Mouse (Mus musculus) liver, embryonic 14.5 days (tissue): ENCODE measurements around the gene Exoc3l. TPM values are rescaled to one million over a fixed set of nuclear protein-coding genes. Genes with fewer than 3 reads are reported as not detected.

Experiments
- ATAC-seq: fragments of 200-750 bp; cut with Nextera tagmentation; 2 replicates; pipeline ENCODE4 v1.8.0; 2017; ENCODE audit warnings: moderate number of reproducible peaks, mild to moderate bottlenecking, moderate library complexity; ENCODE audit not compliant: insufficient read depth
- DNase-seq, 3 experiments: peaks; one replicate each; pipeline ENCODE4 v3.0.0-alpha.2; 2012 to 2013; ENCODE audit warnings: low read depth in 3 of 3, low spot score in 3 of 3
- H3K27ac ChIP-seq: fragments of 300-500 bp; sonication (generic); 2 replicates; pipeline ENCODE4 v1.5.1; 2014; ENCODE audit warnings: moderate library complexity, mild to moderate bottlenecking, control low read depth, inconsistent platforms
- H3K27me3 ChIP-seq: fragments of 300-500 bp; sonication (generic); 2 replicates; pipeline ENCODE4 v1.6.1; 2014; ENCODE audit warnings: mild to moderate bottlenecking, low read length, moderate library complexity; ENCODE audit not compliant: control insufficient read depth, insufficient read depth
- H3K36me3 ChIP-seq: fragments of 300-500 bp; sonication (generic); replicated peaks from 2 replicates; pipeline ENCODE4 v1.6.1; 2014; ENCODE audit warnings: low read depth; ENCODE audit not compliant: control insufficient read depth, insufficient read depth
- H3K4me1 ChIP-seq, 2 experiments: fragments of 200-500 bp in 1 of 2; fragments of 300-500 bp in 1 of 2; sonication (generic) in 1 of 2; replicated peaks; 2 replicates each; pipeline ENCODE4 v1.6.1; 2012 to 2014; ENCODE audit warnings: antibody characterized with exemption in 1 of 2, inconsistent platforms in 1 of 2, low read length in 1 of 2; ENCODE audit not compliant: control insufficient read depth in 2 of 2, insufficient read depth in 2 of 2
- H3K4me2 ChIP-seq: fragments of 300-500 bp; sonication (generic); 2 replicates; pipeline ENCODE4 v1.6.1; 2014; ENCODE audit warnings: low read depth, mild to moderate bottlenecking, control low read depth, moderate library complexity
- H3K4me3 ChIP-seq, 2 experiments: fragments of 200-500 bp in 1 of 2; fragments of 300-500 bp in 1 of 2; sonication (generic) in 1 of 2; 2 replicates each; pipeline ENCODE4 v1.5.1; 2012 to 2014; ENCODE audit warnings: low read depth in 2 of 2, low read length in 2 of 2, mild to moderate bottlenecking in 2 of 2, control low read depth in 1 of 2, inconsistent platforms in 1 of 2, moderate library complexity in 1 of 2; ENCODE audit not compliant: insufficient read depth in 1 of 2
- H3K9ac ChIP-seq: fragments of 300-500 bp; sonication (generic); replicated peaks from 2 replicates; pipeline ENCODE4 v1.6.1; 2014; ENCODE audit warnings: mild to moderate bottlenecking, control low read depth, moderate library complexity
- H3K9me3 ChIP-seq: fragments of 300-500 bp; sonication (generic); 2 replicates; pipeline ENCODE4 v1.6.1; 2016; ENCODE audit warnings: low read length, mixed read lengths; ENCODE audit not compliant: control insufficient read depth
- CTCF ChIP-seq: IDR thresholded peaks from 2 replicates; pipeline ENCODE4 v1.5.1; 2016; ENCODE audit warnings: antibody characterized with exemption, low read depth, control low read depth
- EP300 ChIP-seq: IDR thresholded peaks from 2 replicates; pipeline ENCODE4 v1.6.1; 2016; ENCODE audit warnings: antibody characterized with exemption, low read depth
- WGBS: fragments of 180-500 bp; shearing (Covaris S2); extraction: QIAGEN DNeasy Blood & Tissue Kit; methylation state at CpG from one replicate; pipeline ENCODE4 v1.1.7; 2014; ENCODE audit not compliant: insufficient replicate concordance; 5-methylcytosine and 5-hydroxymethylcytosine counted together
- polyA plus RNA-seq, 2 experiments: library from polyadenylated mRNA; depleted of rRNA in 1 of 2; stranded (reverse) in 1 of 2; unstranded in 1 of 2; fragments of >200 nt; fragmentation: Nextera tagmentation in 1 of 2; extraction: Ambion mirVana in 1 of 2; gene quantifications; 2 replicates each; pipeline versions ENCODE4 v1.2.1 to v1.2.3; 2012 to 2014

Exoc3l gene
- polyA plus RNA-seq, 2 experiments: 4.5 to 6.5 TPM

DNA sequence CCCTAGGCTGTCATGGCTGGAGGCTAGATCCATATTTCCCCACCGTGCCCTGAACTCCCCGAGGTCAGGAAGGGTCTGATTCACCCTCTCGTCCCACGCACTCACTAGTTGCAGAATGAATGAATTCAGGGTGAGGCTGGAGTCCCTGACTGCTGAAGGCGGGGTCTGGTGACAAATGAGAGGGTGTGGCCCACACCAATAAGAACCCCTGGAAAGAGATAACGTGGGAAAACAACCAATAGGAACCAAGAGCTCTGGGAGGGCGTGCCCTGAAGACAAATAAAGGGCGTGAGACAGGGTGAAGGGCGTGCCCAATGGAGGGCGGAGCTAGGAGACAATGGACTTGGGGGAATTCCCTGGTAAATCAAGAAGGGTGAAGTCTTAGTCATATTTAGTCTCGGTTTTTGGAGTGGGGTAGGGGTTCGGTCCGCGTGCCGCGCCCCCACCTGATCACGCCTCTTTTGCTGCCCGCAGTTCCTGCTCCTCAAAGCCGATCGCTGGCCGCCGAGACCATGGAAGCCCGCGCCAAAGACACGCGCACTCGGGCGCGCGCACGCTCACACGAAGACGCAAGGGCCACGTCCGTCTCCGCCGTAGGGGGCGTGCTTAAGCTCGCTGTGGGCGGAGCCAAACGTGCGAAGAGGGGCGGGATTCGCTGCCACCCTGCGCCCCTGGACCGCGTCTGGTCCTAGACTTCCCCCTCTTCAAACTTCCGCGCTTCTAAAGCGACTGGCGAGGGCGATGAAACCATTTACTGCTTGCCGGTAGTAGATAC lies 6.8 kb downstream of the Exoc3l start:
- peak overlapping the region; percentile 42 to 50 for H3K4me3 ChIP-seq
- H3K9me3 ChIP-seq: no peaks in the 10 kb centered on the region
- TF ChIP-seq EP300 (no peak), CTCF (peak; percentile 47)
- peaks cover 12 to 16% of the 10 kb centered on the region in 2 experiments for H3K4me1 ChIP-seq
- peaks cover 12% of the 10 kb centered on the region for H3K27me3 ChIP-seq
- H3K36me3 ChIP-seq: no peaks in the 10 kb centered on the region
- H3K4me2 ChIP-seq: peak overlapping the region; percentile 86
- H3K9ac ChIP-seq: no peak overlapping the region; the same call in 1 of the 2 replicates
- ATAC-seq: peak; percentile 85
- H3K27ac ChIP-seq: no peak overlapping the region
- under 1% methylated on average over 53 of the region's 53 CpGs for WGBS
- peak; percentile 78 to 90 (median 79) for DNase-seq

DNA sequence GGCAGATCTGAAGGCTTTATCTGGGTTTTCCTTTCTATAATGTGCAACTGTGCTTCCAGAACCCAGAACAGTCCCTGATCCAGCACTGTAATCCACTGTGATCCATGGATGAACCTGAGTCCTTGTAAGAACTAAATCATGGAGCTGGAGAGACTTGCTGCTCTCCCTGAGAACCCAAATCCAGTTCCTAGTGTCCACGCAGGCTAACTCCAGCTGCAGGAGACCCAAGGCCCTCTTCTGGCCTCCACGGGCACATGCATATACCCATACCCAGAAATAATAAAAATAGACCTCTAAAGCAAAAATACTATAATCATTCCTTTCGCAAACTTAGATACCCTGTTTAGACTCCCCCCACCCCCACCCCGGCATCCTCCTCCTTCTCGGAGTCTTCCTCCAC lies 7.7 kb downstream of the Exoc3l start:
- no peak for DNase-seq
- TF ChIP-seq CTCF: 0 out of 2 replicates have a peak, but pooled peaks have one; percentile 7
- TF ChIP-seq EP300: no peak
- Histone ChIP-seq H3K9ac (no peak overlapping the region), H3K27ac (no peak overlapping the region), H3K4me2 (no peak overlapping the region), H3K36me3 (no peaks in the 10 kb centered on the region), H3K9me3 (no peaks in the 10 kb centered on the region), H3K27me3 (peaks cover 12% of the 10 kb centered on the region), H3K4me3 (no peak overlapping the region), H3K4me1 (peaks cover 12 to 16% of the 10 kb centered on the region in 2 experiments)
- WGBS: 86% methylated on average over 5 of the region's 5 CpGs
- no peak for ATAC-seq

DNA sequence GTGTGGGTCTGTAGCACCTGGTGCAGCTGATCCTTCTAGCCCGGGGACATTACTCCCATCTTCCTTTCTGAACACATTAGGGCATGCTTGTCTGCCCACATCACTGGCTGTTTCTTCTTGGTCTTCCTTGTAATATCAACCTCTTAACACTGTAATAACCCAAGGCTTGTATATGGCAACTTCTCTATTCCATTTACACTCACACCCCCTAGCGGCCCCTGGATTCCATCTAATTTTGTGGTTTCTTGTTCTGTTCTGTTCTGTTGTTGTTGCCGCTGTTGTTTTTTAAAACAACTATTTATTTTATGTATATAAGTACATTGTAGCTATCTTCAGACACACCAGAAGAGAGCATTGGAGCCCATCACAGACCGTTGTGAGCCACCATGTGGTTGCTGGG lies 9.0 kb downstream of the Exoc3l start:
- 73% methylated on average over 4 of the region's 4 CpGs for WGBS
- Histone ChIP-seq H3K4me3 (no peak overlapping the region), H3K27me3 (peaks cover 12% of the 10 kb centered on the region), H3K4me1 (peaks cover 12 to 21% of the 10 kb centered on the region in 2 experiments), H3K9me3 (no peaks in the 10 kb centered on the region), H3K9ac (no peak overlapping the region), H3K36me3 (no peaks in the 10 kb centered on the region), H3K4me2 (no peak overlapping the region), H3K27ac (no peak overlapping the region)
- ATAC-seq: no peak
- TF ChIP-seq EP300 (no peak), CTCF (no peak)
- DNase-seq: no peak

DNA sequence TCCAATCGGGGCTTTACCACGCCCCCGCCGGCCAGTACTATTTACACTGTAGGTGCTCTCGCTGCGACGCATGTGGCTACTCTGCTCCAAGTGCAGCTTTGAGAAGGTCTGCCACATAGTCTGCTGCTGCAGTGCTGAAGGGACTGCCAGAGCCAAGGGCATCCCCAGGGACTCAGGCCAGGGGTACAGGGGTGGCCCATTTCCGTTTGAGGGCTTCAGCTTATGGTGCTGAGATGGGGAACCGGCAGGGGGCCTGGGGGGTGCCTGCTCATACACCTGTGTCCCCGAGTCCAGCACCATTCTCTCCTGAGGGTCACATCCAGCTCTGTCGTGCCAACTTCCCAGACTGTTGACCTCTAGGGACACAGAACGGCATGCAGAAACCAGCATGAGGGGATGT lies 10.4 kb downstream of the Exoc3l start:
- H3K9ac ChIP-seq: no peak overlapping the region
- 56% methylated on average over 12 of the region's 12 CpGs for WGBS
- DNase-seq (no peak), ATAC-seq (no peak)
- H3K4me2 ChIP-seq: no peak overlapping the region
- TF ChIP-seq CTCF (no peak), EP300 (no peak)
- peaks cover 12% of the 10 kb centered on the region for H3K27me3 ChIP-seq
- peaks cover 12 to 18% of the 10 kb centered on the region in 2 experiments for H3K4me1 ChIP-seq
- no peaks in the 10 kb centered on the region for H3K36me3 ChIP-seq
- H3K27ac ChIP-seq: no peak overlapping the region
- H3K9me3 ChIP-seq: no peaks in the 10 kb centered on the region
- no peak overlapping the region for H3K4me3 ChIP-seq

DNA sequence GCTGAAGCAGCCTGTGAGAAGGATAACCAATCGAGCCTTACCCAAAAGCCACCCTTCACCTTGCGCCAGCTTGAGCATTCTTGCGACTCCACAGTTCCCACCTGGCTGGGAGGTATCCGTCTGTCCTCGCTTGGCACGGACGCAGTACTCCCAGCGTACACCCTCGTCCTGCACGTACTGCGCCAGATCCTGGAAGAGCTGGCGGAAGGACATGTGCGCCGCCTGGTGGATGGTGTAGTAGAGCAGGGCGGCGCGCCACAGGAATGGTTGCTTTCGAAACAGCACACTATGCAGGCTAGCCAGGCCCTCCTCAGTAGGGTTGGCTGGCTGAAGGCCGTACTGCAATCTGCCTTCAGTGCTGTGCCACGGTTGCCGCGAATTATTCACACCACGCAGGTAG lies 12.8 kb downstream of the Exoc3l start:
- peaks cover 4 to 6% of the 10 kb centered on the region in 2 experiments; a peak in 1 of 4 replicates for H3K4me1 ChIP-seq
- H3K27me3 ChIP-seq: peaks cover 19% of the 10 kb centered on the region
- no peaks in the 10 kb centered on the region for H3K36me3 ChIP-seq
- H3K9ac ChIP-seq: no peak overlapping the region
- DNase-seq (no peak), ATAC-seq (peak; percentile 70)
- H3K4me3 ChIP-seq: no peak overlapping the region
- 23% methylated on average over 23 of the region's 23 CpGs for WGBS
- peak; percentile 99 for TF ChIP-seq CTCF
- no peak for TF ChIP-seq EP300
- no peaks in the 10 kb centered on the region for H3K9me3 ChIP-seq
- H3K4me2 ChIP-seq: peak overlapping the region; percentile 1; the same call in 1 of the 2 replicates
- no peak overlapping the region for H3K27ac ChIP-seq
